Mouse (Mus musculus) monocyte, adult 5-6 weeks (primary cell): Measurements from ENCODE around the gene U2surp. TPM values are rescaled to one million over a fixed set of nuclear protein-coding genes. Genes with fewer than 3 reads are reported as not detected.
"Not testable (repeated sequence)": the region's sequence is repeated elsewhere in the genome, so short reads cannot be mapped to it uniquely, and the experiment has no call there.

Experiments used
- ATAC-seq: fragments of 153-309, 156-312 bp; replicated peaks from 2 replicates; pipeline ENCODE4 v1.8.0; 2017; ENCODE audit warnings: mild to moderate bottlenecking; ENCODE audit not compliant: low TSS enrichment, insufficient number of reproducible peaks, severe bottlenecking, poor library complexity, low FRiP score
- total RNA-seq: library from RNA; stranded (forward); fragments of 200-1000, 200-491, 200-594 nt; gene quantifications from 3 replicates; pipeline ENCODE4 v1.2.3, GENCODE M21; 2017

Gene U2surp
- total RNA-seq, 1 experiment from 2014 or later: 116 TPM

DNA sequence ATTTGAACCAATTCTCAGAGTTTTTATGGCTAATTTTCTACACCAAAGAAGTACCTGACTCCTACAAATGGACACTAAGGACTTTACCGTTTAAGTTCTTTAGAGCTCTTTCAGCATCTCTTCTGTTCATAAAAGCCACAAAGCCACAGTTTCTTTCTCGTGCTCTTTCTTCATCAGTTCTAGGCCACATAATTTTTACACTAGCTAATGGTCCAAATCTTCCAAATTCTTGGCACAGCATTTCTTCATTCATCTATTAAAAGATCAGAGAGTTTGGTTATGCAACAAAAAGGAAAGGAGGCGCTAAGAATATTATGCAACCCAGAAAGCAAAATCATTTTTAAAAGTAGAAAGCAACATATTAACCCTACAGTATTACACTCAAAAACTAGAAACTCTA is 21.8 kb downstream of the U2surp start:
- ATAC-seq: no peak

DNA sequence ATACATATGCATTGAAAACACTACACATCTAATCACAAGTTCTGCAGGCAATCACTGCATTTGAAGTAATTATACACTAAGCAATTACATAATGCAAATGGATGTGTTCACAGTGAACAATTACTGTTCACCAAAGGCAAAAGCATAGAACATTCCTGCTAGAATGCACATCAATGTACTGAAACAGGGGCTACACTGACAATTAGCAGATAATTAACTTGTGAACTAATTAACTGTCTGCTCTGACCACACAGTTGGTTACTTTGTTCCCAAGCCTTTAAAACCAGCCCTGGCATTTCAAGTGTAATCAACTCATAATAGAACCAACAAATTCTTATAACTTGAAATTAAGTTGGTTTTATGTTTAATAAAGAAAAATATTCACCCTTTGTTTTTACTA is 22.9 kb downstream of the U2surp start:
- ATAC-seq: no peak

DNA sequence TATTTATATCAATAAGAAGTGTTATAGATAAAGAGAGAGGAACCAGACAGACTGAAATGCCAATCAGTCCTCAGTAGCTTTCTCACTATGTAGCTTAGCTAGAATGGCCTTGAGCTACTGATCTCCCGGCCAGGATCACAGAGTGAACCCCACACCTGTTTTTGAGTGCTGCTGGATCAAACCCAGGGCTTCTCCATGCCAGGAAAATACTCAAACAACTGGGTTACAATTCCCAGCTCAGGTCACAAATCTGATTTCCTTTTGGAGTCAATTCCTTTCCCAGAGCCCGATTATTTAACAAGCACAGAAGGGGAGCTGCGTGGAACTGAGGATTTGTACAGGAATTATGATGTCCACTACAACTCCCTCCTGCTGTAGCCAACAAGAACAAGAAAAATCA is 31.8 kb downstream of the U2surp start:
- no peak for ATAC-seq

DNA sequence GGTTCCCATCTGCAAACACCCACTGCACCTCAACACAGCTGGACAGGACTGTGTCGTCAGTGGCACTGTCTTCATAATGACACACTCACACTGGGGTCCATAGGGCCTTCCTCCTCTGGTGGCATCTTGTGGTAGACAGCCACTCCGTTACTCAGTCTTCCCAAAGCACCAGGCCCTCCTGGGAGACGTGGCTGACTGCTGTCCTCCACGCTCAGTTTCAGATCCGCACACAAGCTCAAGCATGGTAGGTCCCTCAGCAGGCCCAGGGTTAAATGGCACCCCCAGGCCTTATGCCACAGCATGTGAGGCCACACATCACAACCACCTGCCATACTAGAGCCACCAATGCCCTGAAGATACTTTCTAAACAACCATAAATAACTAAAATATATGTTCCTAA is 33.4 kb downstream of the U2surp start:
- no peak for ATAC-seq

DNA sequence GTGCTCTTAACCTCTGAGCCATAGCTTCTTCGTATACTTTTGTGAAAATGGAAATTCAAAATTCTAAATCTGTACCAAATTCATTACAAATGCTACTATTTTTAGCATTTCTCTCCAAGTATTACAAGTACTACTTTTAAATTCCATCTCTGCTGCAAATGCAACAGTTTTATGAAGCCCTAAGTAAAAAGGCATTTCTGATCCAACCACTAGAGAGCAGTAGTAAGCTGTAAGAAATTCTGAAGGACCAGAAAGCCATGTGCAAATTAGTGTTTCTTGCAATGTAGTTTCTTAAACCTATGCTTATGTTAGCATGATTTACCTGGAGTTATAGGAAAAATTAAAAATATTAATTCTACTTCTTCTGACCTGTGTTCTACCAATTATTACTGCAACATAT is 38.9 kb downstream of the U2surp start:
- ATAC-seq: no peak

DNA sequence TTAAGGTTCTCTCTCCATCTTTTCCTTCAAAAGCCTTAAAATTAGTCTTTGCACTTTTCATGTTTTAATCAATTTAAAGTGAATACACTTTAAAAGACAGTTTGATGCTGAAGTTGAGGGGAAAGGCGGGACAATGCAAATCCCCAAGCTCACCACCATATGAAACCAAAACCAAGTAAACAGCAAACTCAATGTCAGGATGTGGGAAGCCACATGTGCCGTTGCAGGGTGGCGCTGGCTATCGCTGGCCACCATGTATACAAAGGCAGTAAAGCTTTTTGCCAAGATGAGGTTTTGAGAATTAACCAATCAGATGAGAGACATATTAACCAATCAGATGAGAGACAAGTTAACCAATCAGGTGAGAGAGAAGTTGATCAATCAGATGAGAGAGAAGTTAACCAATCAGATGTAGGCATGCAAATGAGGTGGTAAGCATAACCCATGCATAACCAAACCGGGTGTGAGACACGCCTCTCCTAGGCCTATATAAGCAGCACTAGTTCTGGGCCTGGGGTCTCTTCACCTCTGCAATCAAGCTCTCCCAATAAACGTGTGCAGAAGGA is 42.7 kb downstream of the U2surp start:
- not testable (repeated sequence) for ATAC-seq

DNA sequence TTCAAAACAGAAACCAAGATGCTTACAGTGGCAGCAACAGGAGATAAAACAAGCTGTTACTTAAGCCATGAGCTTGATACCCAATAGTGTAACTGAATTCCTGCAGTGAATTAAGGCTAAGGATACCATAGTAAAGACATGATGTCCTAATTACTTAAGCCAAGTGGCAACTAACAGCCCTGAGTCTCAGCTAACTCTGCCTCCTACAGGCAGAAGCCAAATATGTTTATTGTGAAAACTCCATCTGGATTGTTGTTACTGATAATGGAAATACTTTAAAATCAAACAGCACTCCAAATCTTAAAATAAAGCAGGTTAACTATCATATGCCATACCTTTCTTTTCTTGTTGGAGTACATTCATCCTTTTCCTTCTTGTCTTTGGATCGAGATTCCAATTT is 47.8 kb downstream of the U2surp start:
- ATAC-seq: no peak

DNA sequence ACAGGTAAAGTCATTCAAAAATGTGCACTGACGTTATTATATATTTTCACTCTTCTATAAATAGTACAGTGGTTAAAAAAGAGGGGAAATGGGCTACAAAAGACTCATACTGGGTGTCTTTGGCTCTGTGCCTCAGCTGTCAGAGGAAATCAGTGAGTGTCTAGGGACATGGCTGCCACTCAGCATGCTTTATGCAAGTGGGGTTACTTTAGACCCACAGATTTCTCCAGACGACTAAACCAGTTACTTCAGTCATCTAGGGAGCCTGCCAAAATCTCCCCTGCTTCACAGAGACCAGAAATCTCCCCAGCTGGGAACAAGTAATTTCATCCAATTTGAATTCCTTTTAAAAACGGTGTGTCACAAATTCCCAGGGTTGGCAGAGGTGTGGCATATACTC is 59.9 kb downstream of the U2surp start:
- no peak for ATAC-seq

DNA sequence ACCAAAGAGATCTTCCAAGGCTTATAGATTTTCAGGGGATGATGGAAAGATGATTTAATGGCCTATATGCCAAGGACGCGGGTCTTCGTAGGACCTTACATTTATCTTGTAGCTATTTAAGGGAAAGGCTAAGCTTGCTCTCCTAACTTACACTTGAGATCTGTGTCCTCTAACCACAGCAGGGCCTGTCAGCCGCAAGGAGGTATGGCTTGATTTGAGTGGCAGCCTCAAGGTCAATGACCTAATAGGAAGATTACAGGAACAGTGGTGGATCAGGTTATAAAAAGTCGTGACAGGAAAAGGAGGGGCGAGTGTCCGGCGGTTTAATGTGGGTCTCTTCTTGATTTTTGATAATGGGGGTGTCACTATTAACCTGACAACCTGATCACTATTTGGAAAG is 61.2 kb downstream of the U2surp start:
- ATAC-seq: no peak

DNA sequence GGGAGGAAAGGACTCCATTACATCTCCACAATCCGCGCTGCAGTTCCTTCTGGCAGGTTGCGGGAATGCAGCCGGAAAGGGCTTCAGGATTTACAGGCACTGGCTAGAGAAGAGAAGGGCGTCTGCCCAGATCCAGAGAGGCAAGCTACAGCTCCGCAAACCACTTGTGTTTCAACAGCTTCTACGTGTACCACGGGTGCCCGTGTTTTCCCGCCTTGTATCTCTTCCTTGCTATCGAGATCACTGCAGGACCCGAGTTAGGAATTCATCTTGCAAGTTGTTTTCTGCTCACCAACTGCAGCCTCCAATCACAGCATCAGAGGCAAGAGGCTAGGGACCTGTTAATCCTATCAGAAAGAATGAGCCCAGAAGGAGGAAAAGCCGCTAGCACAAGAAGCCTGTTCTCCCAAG is 69.5 kb downstream of the U2surp start:
- no peak for ATAC-seq

DNA sequence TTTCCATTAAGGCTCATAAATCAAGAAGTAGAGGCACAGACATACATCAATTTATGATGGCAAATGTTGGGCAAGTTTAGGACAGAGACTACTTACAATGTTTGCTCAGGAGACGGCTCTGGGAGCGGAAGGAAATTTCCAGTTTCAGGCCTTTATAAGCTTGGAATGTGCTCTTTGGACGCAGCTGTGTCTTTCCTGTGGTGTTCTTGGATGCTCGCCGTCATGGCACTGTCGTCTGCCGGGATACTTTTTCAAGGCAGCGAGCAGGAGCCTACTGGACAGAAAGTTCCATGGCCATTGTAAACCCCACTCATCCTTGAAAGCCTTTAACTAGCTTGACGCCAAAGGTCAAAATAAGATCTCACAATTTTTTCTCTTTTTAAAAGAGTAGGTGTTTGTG is 73.9 kb downstream of the U2surp start:
- no peak for ATAC-seq

DNA sequence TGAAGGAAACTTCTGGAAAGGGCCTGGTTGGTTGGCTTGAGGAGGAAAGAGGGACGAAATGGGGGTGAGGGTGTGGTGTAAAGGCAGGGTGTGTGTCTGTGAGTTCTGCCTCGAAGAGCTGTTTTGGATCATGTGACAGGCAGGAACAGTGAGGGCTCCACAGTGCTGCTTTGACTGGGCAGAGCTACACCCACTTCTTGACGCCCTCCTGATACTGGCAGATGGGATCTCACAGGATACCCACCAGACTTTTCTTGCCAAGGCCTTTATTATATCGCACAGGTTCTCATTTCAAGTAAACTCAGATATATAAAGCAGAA is 75.5 kb downstream of the U2surp start:
- no peak for ATAC-seq

DNA sequence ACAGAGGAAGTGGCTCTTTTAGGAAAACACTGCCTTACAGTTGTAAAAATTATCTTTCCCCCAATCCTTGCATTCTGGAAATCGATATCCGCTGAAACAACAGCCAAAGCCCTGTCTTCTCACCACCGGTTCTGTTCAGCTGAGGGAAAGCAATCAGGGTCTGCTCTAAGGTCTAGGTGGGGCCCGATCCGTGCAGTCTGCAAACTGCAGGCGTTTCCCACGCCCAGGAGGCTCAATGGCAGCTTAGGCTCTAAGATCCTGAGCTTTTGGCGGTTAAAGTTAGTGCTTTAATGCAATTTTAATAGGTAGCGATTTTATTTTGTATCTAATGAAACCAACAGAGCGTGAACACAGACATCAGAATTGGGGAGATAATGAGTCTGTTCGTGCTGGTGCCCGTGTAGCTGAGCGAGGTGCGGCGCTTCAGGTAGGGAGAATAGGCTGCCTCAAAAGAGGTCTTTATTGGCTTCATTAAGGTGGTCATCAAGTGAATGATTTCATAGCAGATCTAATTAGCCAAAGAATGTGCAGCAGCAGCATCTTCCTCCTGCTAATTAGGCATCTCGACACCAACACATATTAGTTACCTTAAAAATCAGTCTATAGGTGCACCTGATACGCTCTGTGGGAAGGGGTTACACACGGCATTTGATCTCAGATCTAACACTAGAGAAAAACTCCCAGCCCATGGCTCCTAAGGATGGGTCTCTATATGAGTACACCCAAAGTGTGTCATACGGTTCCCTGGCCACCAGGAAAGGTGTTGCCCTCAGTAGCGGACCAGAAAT is 76.1 kb downstream of the U2surp start:
- no peak for ATAC-seq

DNA sequence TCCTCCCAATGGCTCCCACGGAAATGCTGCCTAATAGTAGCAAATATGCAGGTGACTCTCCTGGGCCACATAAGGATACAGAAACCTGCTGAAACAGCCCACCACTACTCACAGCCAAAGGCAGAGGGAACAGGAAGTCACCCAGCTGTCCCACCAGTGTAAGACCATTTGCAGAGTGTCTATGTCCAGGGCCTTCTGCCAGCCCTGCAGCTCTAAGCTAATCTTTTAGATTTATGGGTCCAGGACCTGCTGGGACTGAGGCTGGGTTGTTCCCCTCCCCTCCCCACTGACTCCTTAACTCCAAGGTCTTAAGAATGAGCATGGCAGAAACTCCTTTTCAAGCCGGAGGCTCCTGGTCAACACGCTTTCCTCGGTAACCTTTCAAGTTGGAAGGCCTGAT is 83.5 kb downstream of the U2surp start:
- no peak for ATAC-seq

DNA sequence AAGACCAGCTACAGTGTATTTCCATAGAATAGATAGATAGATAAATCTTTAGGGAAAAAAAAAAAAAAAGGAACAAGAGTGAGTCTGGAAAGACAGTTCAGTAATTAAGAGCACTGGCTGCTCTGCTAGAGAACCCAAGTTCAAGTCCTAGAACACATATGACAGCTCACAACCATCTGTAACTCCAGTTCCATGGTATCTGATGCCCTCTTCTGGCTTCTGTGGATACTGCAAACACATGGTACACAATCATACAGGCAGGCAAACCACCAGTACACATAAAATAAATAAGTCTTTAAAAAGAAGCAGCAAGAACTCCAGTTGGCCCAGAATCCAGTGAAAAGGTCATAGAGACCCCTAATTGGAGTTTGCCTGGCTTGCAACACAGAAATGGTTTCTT is 97.9 kb downstream of the U2surp start:
- no peak for ATAC-seq

DNA sequence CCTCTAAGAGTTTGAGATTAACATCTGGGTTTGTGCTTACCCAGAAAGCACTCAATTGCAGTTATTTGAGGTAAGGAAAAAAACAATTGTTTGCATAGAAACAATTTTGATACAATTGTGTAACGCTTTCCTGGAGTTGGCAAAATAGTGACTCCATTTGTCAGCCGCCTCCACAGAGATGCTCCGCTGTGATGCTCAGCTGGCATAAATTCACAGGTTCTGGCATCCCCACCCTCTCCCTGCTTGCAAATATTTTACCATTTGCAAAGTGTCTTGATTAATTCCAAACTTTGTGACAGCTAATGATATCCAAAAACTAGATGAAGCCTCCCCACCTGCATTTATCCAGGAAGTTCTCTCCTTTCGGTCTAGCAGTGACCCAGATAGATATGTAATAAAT is 99.7 kb downstream of the U2surp start:
- no peak for ATAC-seq

DNA sequence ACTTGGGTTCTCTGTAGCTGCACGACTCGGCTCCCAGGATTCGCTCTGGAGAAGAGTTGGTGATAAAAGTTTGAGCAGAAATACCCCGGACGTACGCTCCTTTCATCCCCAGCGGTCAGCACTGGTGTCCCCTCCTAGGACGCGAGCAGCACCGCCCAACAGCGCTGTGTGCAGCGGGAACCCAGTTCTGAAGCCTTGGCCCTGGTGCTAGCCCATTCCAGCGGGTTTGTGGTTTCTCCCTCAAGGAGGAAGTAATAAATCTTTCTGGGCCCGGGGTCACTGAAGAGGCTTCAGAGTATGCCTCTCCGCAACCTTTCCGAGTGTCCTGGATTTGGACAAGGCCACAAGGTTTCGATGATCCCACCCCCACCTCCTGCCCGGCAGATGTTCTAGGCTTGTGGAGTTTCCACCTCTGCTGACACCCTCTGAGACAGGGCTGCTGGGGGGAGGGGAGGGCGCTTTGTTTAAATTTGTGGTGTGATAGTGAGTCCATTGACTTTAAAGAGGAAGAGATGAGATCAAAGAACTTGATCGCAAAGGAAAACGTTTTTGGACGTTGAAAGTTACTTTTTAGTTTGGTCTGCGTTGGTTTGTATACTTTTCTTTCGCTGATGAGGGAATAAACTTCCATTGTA is 104.1 kb downstream of the U2surp start:
- ATAC-seq: no peak
